Mouse (Mus musculus) olfactory bulb, adult 2 months (tissue): Measurements from ENCODE around the gene Icam1.

ENCODE experiments used
- CTCF ChIP-seq: fragments of 200-500 bp; IDR thresholded peaks from 2 replicates; pipeline ENCODE4 v1.5.1; 2012; ENCODE audit warnings: low read depth, mild to moderate bottlenecking, low read length, moderate library complexity; ENCODE audit not compliant: insufficient read depth
- POLR2A ChIP-seq: fragments of 200-500 bp; IDR thresholded peaks from 2 replicates; pipeline ENCODE4 v1.6.1; 2012; ENCODE audit warnings: mild to moderate bottlenecking, low read depth, low read length, moderate library complexity; ENCODE audit not compliant: insufficient read depth

DNA sequence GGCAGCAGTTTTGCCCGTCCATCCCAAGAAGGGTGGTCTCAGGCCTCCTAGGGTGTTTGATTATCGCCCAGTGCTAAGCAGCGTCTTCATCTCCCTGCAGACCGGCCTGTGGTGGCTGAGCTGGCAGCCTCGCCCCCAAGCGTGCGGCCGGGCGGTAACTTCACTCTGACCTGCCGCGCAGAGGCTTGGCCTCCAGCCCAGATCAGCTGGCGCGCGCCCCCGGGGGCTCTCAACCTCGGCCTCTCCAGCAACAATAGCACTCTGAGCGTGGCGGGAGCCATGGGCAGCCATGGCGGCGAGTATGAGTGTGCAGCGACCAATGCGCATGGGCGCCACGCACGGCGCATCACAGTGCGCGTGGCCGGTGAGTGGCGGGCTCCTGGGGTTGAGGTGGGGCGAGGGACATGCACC, 21.7 kb downstream of the Icam1 start:
- TF ChIP-seq POLR2A: peak; percentile 42; the same call in 1 of the 2 replicates
- TF ChIP-seq CTCF: no peak
